Comparison of ENCODE assay signal across 9 mouse cellular contexts in the genomic region with DNA sequence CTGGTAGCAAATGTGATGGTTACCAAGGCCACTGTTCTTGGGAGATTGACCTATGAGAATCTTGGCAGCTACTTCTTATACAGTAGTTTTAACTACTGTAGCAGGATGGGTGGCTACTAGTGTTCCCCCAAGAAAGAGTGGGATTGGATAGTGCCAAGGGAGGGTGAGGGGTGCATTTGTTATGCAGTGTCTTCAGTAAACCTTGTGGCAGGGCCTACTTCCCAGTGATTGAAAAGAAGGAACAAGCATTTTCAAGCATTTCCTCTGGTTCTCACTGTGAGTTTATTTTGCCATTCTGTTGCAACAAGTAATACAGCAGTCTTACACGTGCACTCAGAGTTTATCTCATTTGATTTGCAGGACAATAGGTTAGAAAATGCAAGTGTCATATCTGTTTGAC. TPM values are rescaled to one million over a fixed set of nuclear protein-coding genes. Genes with fewer than 3 reads are reported as not detected.
DNase-seq lines count a peak whose midpoint lies in the region; ATAC-seq and TF ChIP-seq lines count a peak whose summit lies in the region.
"Had no signal": no experiment of that assay in that cellular context is flagged by ENCODE, and none has a peak within 500 bp of the region (broad histone marks: within the 10 kb centered on the region; RNA-seq: fewer than 3 reads in every experiment).

No protein-coding gene starts in this region.

- no peaks in the 10 kb centered on the region for H3K79me2 ChIP-seq in heart, adult 2 months (replicated peaks; ENCODE audit: control insufficient read depth, insufficient read depth, low read length)

- no peak for ATAC-seq in forebrain, embryonic 13.5 days
- no peak for ATAC-seq in liver, embryonic 13.5 days (ENCODE audit: low read depth)

- H3K4me2 ChIP-seq in forebrain, embryonic 13.5 days: peak overlapping the region; percentile 97
- H3K4me2 ChIP-seq in liver, embryonic 13.5 days: peak overlapping the region; percentile 87

- DNase-seq in heart, adult 2 months: no peak
- no peak for DNase-seq in heart, adult 11 months
- DNase-seq in 416B (ENCODE audit: low read depth): peak; percentile 48
- no peak for DNase-seq in liver, embryonic 13.5 days
- no peak for DNase-seq in embryo, embryonic 9.5 days (ENCODE audit: extremely low spot score)
- DNase-seq in urinary bladder, adult 2 months (ENCODE audit: low spot score): no peak
- DNase-seq in frontal cortex, postnatal 10 days (ENCODE audit: low spot score in 2 of 2): no peak

- H3K27me3 ChIP-seq in heart, adult 2 months (ENCODE audit: control insufficient read depth, insufficient read depth, low read length): no peaks in the 10 kb centered on the region
- H3K27me3 ChIP-seq in forebrain, embryonic 13.5 days: no peaks in the 10 kb centered on the region
- H3K27me3 ChIP-seq in liver, embryonic 13.5 days: no peaks in the 10 kb centered on the region

- no peak for TF ChIP-seq POLR2A in heart, adult 2 months (IDR thresholded peaks at IDR 0.05; ENCODE audit: insufficient read depth, low read depth, low read length)

- H3K27ac ChIP-seq in heart, adult 2 months: peak overlapping the region; percentile 89; the same call in 1 of the 2 replicates
- H3K27ac ChIP-seq in forebrain, embryonic 13.5 days: peak overlapping the region; percentile 94; the same call in 1 of the 2 replicates
- H3K27ac ChIP-seq in liver, embryonic 13.5 days: peak overlapping the region; percentile 80

- WGBS in heart, adult 2 months: 21% methylated on average over 1 of the region's 1 CpGs
- WGBS in forebrain, embryonic 13.5 days: 32% methylated on average over 1 of the region's 1 CpGs
- 8% methylated on average over 1 of the region's 1 CpGs for WGBS in liver, embryonic 13.5 days (ENCODE audit: insufficient replicate concordance)

- H3K4me1 ChIP-seq in heart, adult 2 months (ENCODE audit: control insufficient read depth, insufficient read depth, low read length): peaks cover 5% of the 10 kb centered on the region
- H3K4me1 ChIP-seq in forebrain, embryonic 13.5 days: peaks cover 51% of the 10 kb centered on the region
- peaks cover 65% of the 10 kb centered on the region for H3K4me1 ChIP-seq in liver, embryonic 13.5 days (replicated peaks)

- no peak overlapping the region for H3K9ac ChIP-seq in heart, adult 2 months (ENCODE audit: low read depth, low read length)
- peak overlapping the region; percentile 89 for H3K9ac ChIP-seq in forebrain, embryonic 13.5 days
- H3K9ac ChIP-seq in liver, embryonic 13.5 days: peak overlapping the region; percentile 88

- TF ChIP-seq EP300 in heart, adult 2 months (IDR thresholded peaks at IDR 0.05; ENCODE audit: insufficient read depth, low read depth, low read length): no peak

- no peaks in the 10 kb centered on the region for H3K9me3 ChIP-seq in forebrain, embryonic 13.5 days (replicated peaks)
- no peaks in the 10 kb centered on the region for H3K9me3 ChIP-seq in liver, embryonic 13.5 days (replicated peaks)

- H3K4me3 ChIP-seq in heart, adult 2 months: peak overlapping the region; percentile 63
- peak overlapping the region; percentile 91 for H3K4me3 ChIP-seq in forebrain, embryonic 13.5 days
- H3K4me3 ChIP-seq in liver, embryonic 13.5 days (replicated peaks): peak overlapping the region; percentile 84

- TF ChIP-seq CTCF in heart, adult 2 months (IDR thresholded peaks at IDR 0.05): no peak

- no peaks in the 10 kb centered on the region for H3K36me3 ChIP-seq in heart, adult 2 months (ENCODE audit: control insufficient read depth, insufficient read depth, low read length)
- H3K36me3 ChIP-seq in forebrain, embryonic 13.5 days (ENCODE audit: poor library complexity, severe bottlenecking): peaks cover 36% of the 10 kb centered on the region
- H3K36me3 ChIP-seq in liver, embryonic 13.5 days: peaks cover 36% of the 10 kb centered on the region

- intact Hi-C loops in heart, adult 2 months (cut with DNase I): loop anchor here (5.0 kb wide), 1 partner anchor 115 kb away; a partner anchor contains a TSS

RNA-seq across cellular contexts. Expression of a gene that starts 1.1 kb away (rescaled TPM):
- total RNA-seq in heart, adult 2 months (2021): 10 to 100 TPM; 15.8 to 16.9 TPM
- 12.5 and 17.8 TPM in 2 replicates for polyA plus RNA-seq in heart, adult 2 months (2012; rRNA removed)
- 76.4 and 83.9 TPM in 2 replicates for polyA plus RNA-seq in forebrain, embryonic 13.5 days (2015; fragmentation: Nextera tagmentation; extraction: Ambion mirVana)
- polyA plus RNA-seq in liver, embryonic 13.5 days (2015; fragmentation: Nextera tagmentation; extraction: Ambion mirVana): 9.0 and 10.7 TPM in 2 replicates
- polyA plus RNA-seq in urinary bladder, adult 2 months (2012; rRNA removed): 25.4 and 25.5 TPM in 2 replicates

RNA-seq across cellular contexts. Expression of a gene that starts 1.3 kb away (rescaled TPM):
- 10 to 100 TPM; 45.2 to 48.2 TPM for total RNA-seq in heart, adult 2 months (2021)
- polyA plus RNA-seq in heart, adult 2 months (2012; rRNA removed): 25.0 and 25.1 TPM in 2 replicates
- polyA plus RNA-seq in forebrain, embryonic 13.5 days (2015; fragmentation: Nextera tagmentation; extraction: Ambion mirVana): 153 and 156 TPM in 2 replicates
- polyA plus RNA-seq in liver, embryonic 13.5 days (2015; fragmentation: Nextera tagmentation; extraction: Ambion mirVana): 57.3 and 64.4 TPM in 2 replicates
- 47.2 and 50.1 TPM in 2 replicates for polyA plus RNA-seq in urinary bladder, adult 2 months (2012; rRNA removed)

RNA-seq across cellular contexts. Expression of a gene that starts 11.5 kb away (rescaled TPM):
- not detected for total RNA-seq in heart, adult 2 months (2021)
- not detected in 2 replicates for polyA plus RNA-seq in heart, adult 2 months (2012; rRNA removed)
- polyA plus RNA-seq in forebrain, embryonic 13.5 days (2015; fragmentation: Nextera tagmentation; extraction: Ambion mirVana): 0.18 TPM in 1 of 2 replicates, not detected in the other
- polyA plus RNA-seq in liver, embryonic 13.5 days (2015; fragmentation: Nextera tagmentation; extraction: Ambion mirVana): 30.5 and 32.8 TPM in 2 replicates
- polyA plus RNA-seq in urinary bladder, adult 2 months (2012; rRNA removed): not detected in 2 replicates
- total RNA-seq: monocyte, adult 5-6 weeks had no signal

RNA-seq across cellular contexts. Expression of a gene that starts 35.6 kb away (rescaled TPM):
- total RNA-seq in heart, adult 2 months (2021): 10 to 100 TPM; 41.8 to 47.5 TPM
- polyA plus RNA-seq in heart, adult 2 months (2012; rRNA removed): 29.2 and 34.6 TPM in 2 replicates
- polyA plus RNA-seq in forebrain, embryonic 13.5 days (2015; fragmentation: Nextera tagmentation; extraction: Ambion mirVana): 12.0 and 14.6 TPM in 2 replicates
- polyA plus RNA-seq in liver, embryonic 13.5 days (2015; fragmentation: Nextera tagmentation; extraction: Ambion mirVana): 5.0 and 5.1 TPM in 2 replicates
- 19.9 and 26.5 TPM in 2 replicates for polyA plus RNA-seq in urinary bladder, adult 2 months (2012; rRNA removed)

RNA-seq across cellular contexts. Expression of a gene that starts 43.8 kb away (rescaled TPM):
- 100 to 1,000 TPM; 332 to 391 TPM for total RNA-seq in heart, adult 2 months (2021)
- polyA plus RNA-seq in heart, adult 2 months (2012; rRNA removed): 356 and 500 TPM in 2 replicates
- polyA plus RNA-seq in forebrain, embryonic 13.5 days (2015; fragmentation: Nextera tagmentation; extraction: Ambion mirVana): 16.4 and 22.8 TPM in 2 replicates
- polyA plus RNA-seq in liver, embryonic 13.5 days (2015; fragmentation: Nextera tagmentation; extraction: Ambion mirVana): 4.6 and 4.8 TPM in 2 replicates
- polyA plus RNA-seq in urinary bladder, adult 2 months (2012; rRNA removed): 63.6 and 66.9 TPM in 2 replicates

Comparison
In these comparisons a context has a peak if more than half of its experiments do, and no peak if none do; other contexts are left out.
1. RNA of a gene that starts 11.5 kb away (polyA plus RNA-seq): 30.5 to 32.8 TPM in liver, embryonic 13.5 days; not detected in heart, adult 2 months, 0.18 TPM in forebrain, embryonic 13.5 days and not detected in urinary bladder, adult 2 months; every median in the first group is over 10 times any median in the second.
2. Peak in every context shown above with its lines, with median percentiles within 50 percentile points of each other: H3K27ac ChIP-seq and H3K4me3 ChIP-seq.